8 mouse cellular contexts compared by ENCODE assay signal in genomic region chr2:71055300-71056114, GRCm38 (mm10). TPM values are rescaled to one million over a fixed set of nuclear protein-coding genes. Genes with fewer than 3 reads are reported as not detected.
DNase-seq lines count a peak whose midpoint lies in the region; ATAC-seq and TF ChIP-seq lines count a peak whose summit lies in the region.

TSS of gene Dcaf17 (plus strand) at chr2:71055328.
TSS of gene Mettl8 (minus strand) at chr2:71055583.

- under 1% methylated on average over 57 of the region's 57 CpGs for WGBS in forebrain, embryonic 15.5 days
- under 1% methylated on average over 57 of the region's 57 CpGs for WGBS in lung, adult 2 months

- H3K36me3 ChIP-seq in ES-E14 (ENCODE audit: control insufficient read depth, insufficient read depth, low read length, poor library complexity, severe bottlenecking): peaks cover 3% of the 10 kb centered on the region; the same call in 1 of the 2 replicates
- peaks cover 11% of the 10 kb centered on the region; the same call in 1 of the 2 replicates for H3K36me3 ChIP-seq in forebrain, embryonic 15.5 days

- H3K4me2 ChIP-seq in forebrain, embryonic 15.5 days (replicated peaks): peak within 1 kb of the TSS; percentile 82

- no peaks in the 10 kb centered on the region for H3K27me3 ChIP-seq in forebrain, embryonic 15.5 days

- in situ Hi-C loops in ES-E14 (cut with MboI; ENCODE audit: low sequenced_read_pairs in 2 of 2, unreplicated experiment in 2 of 2): no loop called here

- no peaks in the 10 kb centered on the region for H3K9me3 ChIP-seq in ES-E14 (ENCODE audit: control insufficient read depth, insufficient read depth, low read depth, low read length)
- H3K9me3 ChIP-seq in forebrain, embryonic 15.5 days: no peaks in the 10 kb centered on the region

- peak; percentile 99 for ATAC-seq in forebrain, embryonic 15.5 days (replicated peaks)
- ATAC-seq in neutrophil, adult 5-6 weeks (ENCODE audit: extremely low read depth, insufficient number of reproducible peaks, low FRiP score, poor library complexity, severe bottlenecking): peak; percentile 97

- intact Hi-C loops in heart, postnatal 25 days (cut with DNase I): loop anchor here (10.0 kb wide), 1 partner anchor 159 kb away; the partner anchor contains the start of gene Dync1i2

- peaks cover 6 to 7% of the 10 kb centered on the region in 2 experiments; a peak in 3 of 4 replicates for H3K4me1 ChIP-seq in ES-E14 (ENCODE audit: control insufficient read depth in 2 of 2, insufficient read depth in 2 of 2, low read length in 2 of 2, poor library complexity in 1 of 2)
- H3K4me1 ChIP-seq in forebrain, embryonic 15.5 days: peaks cover 21% of the 10 kb centered on the region
- H3K4me1 ChIP-seq in lung, adult 2 months (ENCODE audit: control insufficient read depth, insufficient read depth, low read length): no peaks in the 10 kb centered on the region; the same call in 1 of the 2 replicates

- TF ChIP-seq CTCF in lung, adult 2 months (IDR thresholded peaks at IDR 0.05; ENCODE audit: insufficient read depth, low read length): peak; percentile 13; the same call in 1 of the 2 replicates

- TF ChIP-seq POLR2A in lung, adult 2 months (IDR thresholded peaks at IDR 0.05; ENCODE audit: borderline replicate concordance, extremely low read depth, low read depth, low read length): peak; percentile 79; the same call in 1 of the 2 replicates

- H3K27ac ChIP-seq in ES-E14 (ENCODE audit: insufficient read depth, low read depth, low read length, poor library complexity, severe bottlenecking): peak within 1 kb of the TSS; percentile 63
- H3K27ac ChIP-seq in forebrain, embryonic 15.5 days (replicated peaks): peak within 1 kb of the TSS; percentile 95

- peak within 1 kb of the TSS; percentile 90 to 96 for H3K4me3 ChIP-seq in ES-E14 (ENCODE audit: insufficient read depth in 1 of 2, low read depth in 1 of 2, low read length in 2 of 2, poor library complexity in 1 of 2, severe bottlenecking in 1 of 2)
- H3K4me3 ChIP-seq in forebrain, embryonic 15.5 days: peak within 1 kb of the TSS; percentile 74
- peak within 1 kb of the TSS; percentile 80 for H3K4me3 ChIP-seq in lung, adult 2 months (replicated peaks; ENCODE audit: extremely low read depth, low read depth, low read length)

- peak; percentile 97 for DNase-seq in ES-E14 (ENCODE audit: low read depth, low spot score)
- peak; percentile 94 for DNase-seq in cerebellum, adult 11-12 months
- DNase-seq in heart, postnatal 25 days (ENCODE audit: low spot score): peak; percentile 76
- DNase-seq in layer of hippocampus, adult 18-20 months (ENCODE audit: low spot score in 2 of 2): peak; percentile 81 to 92
- peak; percentile 88 for DNase-seq in lung, adult 2 months
- DNase-seq in thymus, adult 18-20 months: peak; percentile 93 to 95

- H3K9ac ChIP-seq in ES-E14 (ENCODE audit: insufficient read depth, low read depth, low read length, poor library complexity, severe bottlenecking): peak within 1 kb of the TSS; percentile 97
- peak within 1 kb of the TSS; percentile 86 for H3K9ac ChIP-seq in forebrain, embryonic 15.5 days (replicated peaks)

TF ChIP-seq in ES-E14, 5 proteins besides CTCF, POLR2A, EP300 and RAD21:
- TF ChIP-seq ZC3H11A (IDR thresholded peaks at IDR 0.05; ENCODE audit: borderline replicate concordance, low read depth, low read length) (no peak), HCFC1 (IDR thresholded peaks at IDR 0.05; ENCODE audit: borderline replicate concordance, insufficient read depth, low read length) (peak; percentile 93)
TF ChIP-seq in ES-E14: peak in this region for 1.

RNA-seq across cellular contexts. Expression of gene Dcaf17, which starts in this region (rescaled TPM):
- 14.4 and 20.0 TPM in 2 replicates for total RNA-seq in ES-E14 (2012; rRNA removed)
- 41.0 and 42.1 TPM in 2 replicates for polyA plus RNA-seq in forebrain, embryonic 15.5 days (2015; fragmentation: Nextera tagmentation; extraction: Ambion mirVana)
- total RNA-seq in heart, postnatal 25 days (2021): 1 to 10 TPM; 4.9 to 5.2 TPM
- total RNA-seq in layer of hippocampus, adult 18-20 months (2021): 10 to 100 TPM; 10.8 to 12.7 TPM
- polyA plus RNA-seq in lung, adult 2 months (2012; rRNA removed): 4.4 and 4.8 TPM in 2 replicates
- total RNA-seq in neutrophil, adult 5-6 weeks (2017): 13.4 and 22.5 TPM in 2 replicates

RNA-seq across cellular contexts. Expression of gene Mettl8, which starts in this region (rescaled TPM):
- total RNA-seq in ES-E14 (2012; rRNA removed): 18.0 and 30.2 TPM in 2 replicates
- 14.7 and 16.5 TPM in 2 replicates for polyA plus RNA-seq in forebrain, embryonic 15.5 days (2015; fragmentation: Nextera tagmentation; extraction: Ambion mirVana)
- 1 to 10 TPM; 4.2 to 5.3 TPM for total RNA-seq in heart, postnatal 25 days (2021)
- 10 to 100 TPM; 11.0 to 14.1 TPM for total RNA-seq in layer of hippocampus, adult 18-20 months (2021)
- 2.9 and 6.1 TPM in 2 replicates for polyA plus RNA-seq in lung, adult 2 months (2012; rRNA removed)
- 10.5 and 12.3 TPM in 2 replicates for total RNA-seq in neutrophil, adult 5-6 weeks (2017)

Comparison
In these comparisons a context has a peak if more than half of its experiments do, and no peak if none do; other contexts are left out.
1. Peak in every context shown above with its lines: DNase-seq, ATAC-seq, H3K4me3 ChIP-seq and H3K27ac ChIP-seq.